Mouse (Mus musculus): ENCODE data around the gene Rrp9. TPM values are rescaled to one million over a fixed set of nuclear protein-coding genes. Genes with fewer than 3 reads are reported as not detected.

Gene Rrp9
- polyA plus RNA-seq, 1 experiment from 2014 or later = 40.8 TPM

DNA sequence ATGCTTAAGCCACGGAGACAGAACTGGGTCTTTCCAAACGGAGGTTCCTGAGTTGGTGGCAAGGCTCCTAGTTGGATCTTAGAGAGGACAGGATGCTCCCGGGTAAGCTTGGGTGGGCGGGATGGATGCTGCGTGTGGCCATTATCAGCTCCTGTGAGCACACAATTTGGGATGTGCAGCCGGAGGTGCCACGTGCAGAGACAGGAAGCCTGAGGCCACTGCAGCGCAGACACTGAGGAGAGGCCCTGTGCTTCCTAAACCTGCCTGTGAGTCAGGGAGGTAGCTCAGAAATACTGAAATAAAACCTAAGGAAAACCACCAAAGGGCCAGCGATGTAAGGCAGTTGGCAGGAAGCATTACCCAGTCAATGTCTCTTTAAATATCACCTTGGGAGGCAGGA, 6.0 kb upstream of the Rrp9 start:
- ATAC-seq (ENCODE audit: insufficient read depth, low FRiP score) = no peak
- peaks cover 16% of the 10 kb centered on the region for H3K4me1 ChIP-seq (ENCODE audit: control insufficient read depth, insufficient read depth, low read length)
- no peaks in the 10 kb centered on the region; the same call in 1 of the 2 replicates for H3K27me3 ChIP-seq (ENCODE audit: control insufficient read depth, insufficient read depth, low read length)
- H3K9ac ChIP-seq (ENCODE audit: low read length) = peak overlapping the region; percentile 21; the same call in 1 of the 2 replicates
- 68% methylated on average over 9 of the region's 9 CpGs for WGBS
- no peaks in the 10 kb centered on the region for H3K9me3 ChIP-seq (replicated peaks; ENCODE audit: control insufficient read depth, low read length)
- H3K4me3 ChIP-seq (replicated peaks; ENCODE audit: low read length) = no peak overlapping the region
- H3K27ac ChIP-seq (ENCODE audit: low read length) = peak overlapping the region; percentile 48
- H3K4me2 ChIP-seq (ENCODE audit: low read depth, low read length) = no peak overlapping the region
- no peaks in the 10 kb centered on the region for H3K36me3 ChIP-seq (ENCODE audit: control insufficient read depth, insufficient read depth, low read length)

DNA sequence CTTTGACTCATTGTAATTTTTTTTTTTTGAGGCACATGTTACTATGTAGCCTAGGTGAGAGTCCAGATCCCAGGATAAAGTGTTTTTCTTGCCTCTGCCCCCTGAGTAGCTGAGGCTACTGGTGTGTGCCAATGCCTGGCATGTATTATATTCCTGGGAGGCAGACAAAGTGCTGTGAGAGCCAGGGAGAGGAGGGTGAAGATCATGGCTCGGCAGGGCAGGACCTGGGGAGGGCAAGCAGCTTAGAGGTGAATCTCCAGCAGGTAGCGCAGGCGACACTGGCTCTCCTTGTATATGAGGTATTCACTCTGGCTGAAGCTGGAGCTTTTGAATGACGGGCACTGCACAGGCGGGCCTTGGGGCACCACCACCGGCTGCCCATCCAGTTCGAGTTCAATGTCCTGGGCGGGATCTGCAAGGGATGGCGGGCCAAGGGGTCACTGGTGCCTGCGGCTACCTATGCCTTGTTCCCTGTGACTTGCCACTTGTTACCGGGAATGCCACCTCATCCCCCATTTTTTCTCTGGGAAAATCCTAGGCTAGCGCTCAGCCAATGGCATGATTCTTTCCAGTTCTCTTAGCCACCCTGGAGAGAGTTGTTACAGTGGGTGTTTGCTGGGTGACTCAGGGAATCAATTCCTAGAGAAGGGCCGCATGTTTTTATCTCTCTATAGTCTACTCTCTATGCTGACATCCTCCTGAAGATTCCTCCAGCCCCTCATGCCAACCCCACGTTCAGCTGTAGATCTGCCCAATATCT, 4.6 kb upstream of the Rrp9 start:
- no peak for ATAC-seq (ENCODE audit: insufficient read depth, low FRiP score)
- H3K9me3 ChIP-seq (replicated peaks; ENCODE audit: control insufficient read depth, low read length) = no peaks in the 10 kb centered on the region
- H3K27ac ChIP-seq (ENCODE audit: low read length) = no peak overlapping the region; the same call in 1 of the 2 replicates
- 65% methylated on average over 14 of the region's 14 CpGs for WGBS
- H3K36me3 ChIP-seq (ENCODE audit: control insufficient read depth, insufficient read depth, low read length) = no peaks in the 10 kb centered on the region
- H3K4me2 ChIP-seq (ENCODE audit: low read depth, low read length) = peak overlapping the region; percentile 42; the same call in 1 of the 2 replicates
- H3K4me1 ChIP-seq (ENCODE audit: control insufficient read depth, insufficient read depth, low read length) = peaks cover 27% of the 10 kb centered on the region
- H3K9ac ChIP-seq (ENCODE audit: low read length) = peak overlapping the region; percentile 51; the same call in 1 of the 2 replicates
- 0 out of 2 replicates have a peak overlapping the region, but pooled peaks have one; percentile 17 for H3K4me3 ChIP-seq (replicated peaks; ENCODE audit: low read length)
- H3K27me3 ChIP-seq (ENCODE audit: control insufficient read depth, insufficient read depth, low read length) = no peaks in the 10 kb centered on the region

DNA sequence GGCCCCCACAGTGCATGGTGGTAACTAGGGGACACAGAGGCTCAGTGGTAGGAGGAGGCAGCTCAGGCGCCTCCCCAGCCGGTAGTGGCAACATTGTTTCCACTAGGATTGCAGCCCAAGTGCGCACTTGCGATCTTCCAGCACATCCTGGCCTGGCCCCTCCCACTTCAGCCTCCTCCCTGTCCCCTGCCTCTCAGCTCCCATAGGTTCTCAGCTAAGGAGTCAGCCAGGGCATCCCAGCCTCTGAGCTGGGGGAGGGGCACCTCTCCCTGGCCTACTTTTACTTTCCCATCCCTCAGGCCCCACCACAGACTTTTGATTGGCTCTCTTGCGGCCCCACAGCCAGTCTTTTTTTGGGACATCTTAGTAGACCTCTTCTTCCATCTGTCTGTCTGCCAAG, 3.9 kb upstream of the Rrp9 start:
- WGBS = 9% methylated on average over 5 of the region's 5 CpGs
- no peaks in the 10 kb centered on the region for H3K27me3 ChIP-seq (ENCODE audit: control insufficient read depth, insufficient read depth, low read length)
- H3K4me3 ChIP-seq (replicated peaks; ENCODE audit: low read length) = 0 out of 2 replicates have a peak overlapping the region, but pooled peaks have one; percentile 17
- H3K4me2 ChIP-seq (ENCODE audit: low read depth, low read length) = peak overlapping the region; percentile 42; the same call in 1 of the 2 replicates
- H3K36me3 ChIP-seq (ENCODE audit: control insufficient read depth, insufficient read depth, low read length) = no peaks in the 10 kb centered on the region
- peaks cover 33% of the 10 kb centered on the region for H3K4me1 ChIP-seq (ENCODE audit: control insufficient read depth, insufficient read depth, low read length)
- H3K9ac ChIP-seq (ENCODE audit: low read length) = peak overlapping the region; percentile 51; the same call in 1 of the 2 replicates
- H3K27ac ChIP-seq (ENCODE audit: low read length) = peak overlapping the region; percentile 21; the same call in 1 of the 2 replicates
- no peak for ATAC-seq (ENCODE audit: insufficient read depth, low FRiP score)
- no peaks in the 10 kb centered on the region for H3K9me3 ChIP-seq (replicated peaks; ENCODE audit: control insufficient read depth, low read length)

DNA sequence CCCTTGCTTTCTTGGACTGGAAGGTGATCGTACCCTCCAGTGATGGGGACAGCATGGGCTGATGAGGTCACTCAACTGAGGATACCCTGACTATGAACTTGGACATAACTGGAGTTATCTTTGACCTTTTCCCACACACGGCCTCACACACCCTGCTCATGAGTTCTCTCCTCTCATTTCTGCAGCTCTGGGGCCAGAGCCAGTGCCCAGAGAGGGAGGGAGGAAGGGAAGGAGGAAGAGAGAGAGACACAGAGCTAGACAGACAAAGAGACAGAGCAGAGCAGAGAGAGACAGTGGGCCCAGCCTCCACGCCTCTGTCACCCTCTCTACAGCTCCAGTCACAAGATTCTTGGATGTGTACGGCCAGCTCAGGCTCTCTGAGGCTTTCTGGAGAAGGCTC, 3.4 kb upstream of the Rrp9 start:
- Histone ChIP-seq H3K4me1 (ENCODE audit: control insufficient read depth, insufficient read depth, low read length) (peaks cover 33% of the 10 kb centered on the region), H3K4me2 (ENCODE audit: low read depth, low read length) (no peak overlapping the region), H3K9me3 (replicated peaks; ENCODE audit: control insufficient read depth, low read length) (no peaks in the 10 kb centered on the region), H3K27me3 (ENCODE audit: control insufficient read depth, insufficient read depth, low read length) (no peaks in the 10 kb centered on the region), H3K4me3 (replicated peaks; ENCODE audit: low read length) (no peak overlapping the region), H3K9ac (ENCODE audit: low read length) (0 out of 2 replicates have a peak overlapping the region, but pooled peaks have one; percentile 24), H3K27ac (ENCODE audit: low read length) (peak overlapping the region; percentile 21), H3K36me3 (ENCODE audit: control insufficient read depth, insufficient read depth, low read length) (no peaks in the 10 kb centered on the region)
- ATAC-seq (ENCODE audit: insufficient read depth, low FRiP score) = no peak
- WGBS = 59% methylated on average over 4 of the region's 4 CpGs

DNA sequence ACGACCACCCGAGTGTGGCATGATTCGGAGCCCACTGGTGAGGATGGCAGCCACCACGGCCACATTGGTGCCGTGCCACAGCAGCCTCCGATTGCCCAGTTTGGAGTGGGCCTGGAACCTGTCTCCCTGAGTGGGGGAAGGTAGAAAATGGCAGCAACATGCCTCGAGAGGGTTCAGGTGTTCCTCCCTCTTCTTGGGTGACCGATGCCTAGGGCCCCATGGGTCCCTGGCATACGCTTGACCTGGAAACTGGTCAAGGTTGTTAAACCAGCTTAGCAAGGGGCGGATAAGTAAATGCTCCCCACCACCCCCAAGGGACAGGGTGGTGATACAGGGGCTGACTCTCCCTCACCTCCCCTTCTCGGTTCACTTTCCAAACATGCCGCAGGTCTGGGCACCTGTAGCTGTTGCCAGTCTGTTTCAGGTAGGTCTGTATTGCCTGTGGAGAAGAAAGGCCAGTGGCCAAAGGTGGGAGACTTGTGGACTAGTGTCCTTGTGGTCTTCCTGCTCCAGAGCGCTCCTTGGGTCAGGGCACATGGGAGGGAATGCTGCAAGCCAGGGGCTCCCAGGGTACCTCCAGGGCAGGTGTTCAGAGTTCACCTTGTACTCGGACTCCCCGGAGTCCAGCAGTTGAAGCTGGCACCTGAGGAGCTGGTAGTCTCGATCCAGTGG, 2.5 kb upstream of the Rrp9 start:
- no peak for ATAC-seq (ENCODE audit: insufficient read depth, low FRiP score)
- peaks cover 38% of the 10 kb centered on the region for H3K4me1 ChIP-seq (ENCODE audit: control insufficient read depth, insufficient read depth, low read length)
- WGBS = 83% methylated on average over 16 of the region's 16 CpGs

DNA sequence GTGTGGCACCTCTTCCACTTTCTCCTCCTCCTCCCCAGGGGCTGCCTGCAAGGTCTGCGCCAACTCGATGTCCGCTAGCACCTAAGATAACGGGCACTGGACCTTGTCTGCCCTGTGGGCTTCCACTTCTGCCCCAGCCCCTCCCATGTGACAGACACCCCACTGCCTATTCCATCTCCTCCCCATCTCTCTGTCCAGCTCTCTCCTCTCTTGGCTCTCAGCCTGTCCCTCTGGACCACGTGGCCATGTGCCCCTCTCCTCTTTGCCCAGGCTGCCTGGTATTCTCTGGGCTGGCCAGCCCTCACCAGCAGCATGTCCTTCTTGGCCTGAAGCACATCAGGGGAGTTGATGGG, 2.0 kb upstream of the Rrp9 start:
- WGBS = 67% methylated on average over 5 of the region's 5 CpGs
- Histone ChIP-seq H3K27ac (ENCODE audit: low read length) (no peak overlapping the region), H3K27me3 (ENCODE audit: control insufficient read depth, insufficient read depth, low read length) (no peaks in the 10 kb centered on the region), H3K9me3 (replicated peaks; ENCODE audit: control insufficient read depth, low read length) (no peaks in the 10 kb centered on the region), H3K4me3 (replicated peaks; ENCODE audit: low read length) (no peak overlapping the region), H3K36me3 (ENCODE audit: control insufficient read depth, insufficient read depth, low read length) (no peaks in the 10 kb centered on the region), H3K4me2 (ENCODE audit: low read depth, low read length) (no peak overlapping the region), H3K4me1 (ENCODE audit: control insufficient read depth, insufficient read depth, low read length) (peaks cover 40% of the 10 kb centered on the region), H3K9ac (ENCODE audit: low read length) (no peak overlapping the region; the same call in 1 of the 2 replicates)
- no peak for ATAC-seq (ENCODE audit: insufficient read depth, low FRiP score)

More for the DNA sequence above, 2.5 kb upstream of the Rrp9 start:
- Histone ChIP-seq H3K9me3 (replicated peaks; ENCODE audit: control insufficient read depth, low read length) (no peaks in the 10 kb centered on the region), H3K36me3 (ENCODE audit: control insufficient read depth, insufficient read depth, low read length) (no peaks in the 10 kb centered on the region), H3K4me2 (ENCODE audit: low read depth, low read length) (no peak overlapping the region), H3K27me3 (ENCODE audit: control insufficient read depth, insufficient read depth, low read length) (no peaks in the 10 kb centered on the region), H3K4me3 (replicated peaks; ENCODE audit: low read length) (no peak overlapping the region), H3K9ac (ENCODE audit: low read length) (no peak overlapping the region), H3K27ac (ENCODE audit: low read length) (no peak overlapping the region)

DNA sequence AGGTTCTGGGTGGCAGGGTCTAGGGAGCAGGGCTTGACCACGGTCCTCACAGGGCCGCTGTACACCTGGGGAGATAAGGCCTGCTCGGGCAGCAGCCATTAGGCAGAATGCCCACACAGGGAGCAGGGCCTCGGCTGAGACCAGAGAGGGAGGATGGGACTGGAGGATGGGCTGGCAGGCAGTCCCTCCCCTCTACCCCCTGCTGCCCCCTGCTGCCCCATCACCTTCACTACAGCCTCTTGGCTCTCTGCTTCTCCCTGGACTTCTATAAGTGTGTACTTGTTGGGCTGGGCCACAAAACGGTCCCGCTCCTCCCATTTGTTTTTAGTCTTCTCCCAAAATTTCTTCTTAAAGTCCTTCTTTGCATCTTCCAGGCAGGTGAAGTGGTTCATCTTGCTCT, 1.3 kb upstream of the Rrp9 start:
- 5% methylated on average over 6 of the region's 6 CpGs for WGBS
- peak overlapping the region; percentile 55 for H3K9ac ChIP-seq (ENCODE audit: low read length)
- ATAC-seq (ENCODE audit: insufficient read depth, low FRiP score) = no peak
- H3K4me2 ChIP-seq (ENCODE audit: low read depth, low read length) = 0 out of 2 replicates have a peak overlapping the region, but pooled peaks have one; percentile 5
- H3K27me3 ChIP-seq (ENCODE audit: control insufficient read depth, insufficient read depth, low read length) = no peaks in the 10 kb centered on the region
- H3K9me3 ChIP-seq (replicated peaks; ENCODE audit: control insufficient read depth, low read length) = no peaks in the 10 kb centered on the region
- H3K4me1 ChIP-seq (ENCODE audit: control insufficient read depth, insufficient read depth, low read length) = peaks cover 40% of the 10 kb centered on the region
- no peaks in the 10 kb centered on the region for H3K36me3 ChIP-seq (ENCODE audit: control insufficient read depth, insufficient read depth, low read length)
- H3K27ac ChIP-seq (ENCODE audit: low read length) = no peak overlapping the region
- no peak overlapping the region for H3K4me3 ChIP-seq (replicated peaks; ENCODE audit: low read length)

DNA sequence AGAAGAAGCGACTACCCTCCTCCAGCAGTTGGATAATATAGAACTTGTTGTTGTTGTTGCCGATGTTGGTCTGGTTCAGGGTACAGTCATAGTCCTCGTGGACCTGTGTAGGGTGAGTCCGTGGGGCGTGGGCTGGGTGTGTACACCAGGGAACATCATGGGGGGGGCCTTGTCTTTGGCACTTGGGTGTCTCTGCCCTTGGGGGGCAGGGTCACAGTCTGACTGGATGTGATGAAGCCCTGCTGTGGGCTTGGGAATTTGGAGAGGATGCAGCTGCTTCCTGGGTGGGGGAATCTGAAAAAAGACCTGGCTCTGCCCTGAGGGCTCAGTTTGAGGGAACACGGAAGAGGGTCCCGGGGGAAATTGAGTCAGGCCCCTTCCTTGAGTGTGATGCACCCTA, 717 bp upstream of the Rrp9 start:
- H3K9ac ChIP-seq (ENCODE audit: low read length) = peak overlapping the region; percentile 55; the same call in 1 of the 2 replicates
- no peaks in the 10 kb centered on the region for H3K27me3 ChIP-seq (ENCODE audit: control insufficient read depth, insufficient read depth, low read length)
- no peaks in the 10 kb centered on the region for H3K9me3 ChIP-seq (replicated peaks; ENCODE audit: control insufficient read depth, low read length)
- peaks cover 40% of the 10 kb centered on the region for H3K4me1 ChIP-seq (ENCODE audit: control insufficient read depth, insufficient read depth, low read length)
- no peaks in the 10 kb centered on the region for H3K36me3 ChIP-seq (ENCODE audit: control insufficient read depth, insufficient read depth, low read length)
- no peak overlapping the region for H3K4me3 ChIP-seq (replicated peaks; ENCODE audit: low read length)
- ATAC-seq (ENCODE audit: insufficient read depth, low FRiP score) = no peak
- H3K27ac ChIP-seq (ENCODE audit: low read length) = no peak overlapping the region
- H3K4me2 ChIP-seq (ENCODE audit: low read depth, low read length) = peak overlapping the region; percentile 56; the same call in 1 of the 2 replicates
- WGBS = 60% methylated on average over 7 of the region's 7 CpGs
